9 mouse cellular contexts compared by ENCODE assay signal in the genomic region with DNA sequence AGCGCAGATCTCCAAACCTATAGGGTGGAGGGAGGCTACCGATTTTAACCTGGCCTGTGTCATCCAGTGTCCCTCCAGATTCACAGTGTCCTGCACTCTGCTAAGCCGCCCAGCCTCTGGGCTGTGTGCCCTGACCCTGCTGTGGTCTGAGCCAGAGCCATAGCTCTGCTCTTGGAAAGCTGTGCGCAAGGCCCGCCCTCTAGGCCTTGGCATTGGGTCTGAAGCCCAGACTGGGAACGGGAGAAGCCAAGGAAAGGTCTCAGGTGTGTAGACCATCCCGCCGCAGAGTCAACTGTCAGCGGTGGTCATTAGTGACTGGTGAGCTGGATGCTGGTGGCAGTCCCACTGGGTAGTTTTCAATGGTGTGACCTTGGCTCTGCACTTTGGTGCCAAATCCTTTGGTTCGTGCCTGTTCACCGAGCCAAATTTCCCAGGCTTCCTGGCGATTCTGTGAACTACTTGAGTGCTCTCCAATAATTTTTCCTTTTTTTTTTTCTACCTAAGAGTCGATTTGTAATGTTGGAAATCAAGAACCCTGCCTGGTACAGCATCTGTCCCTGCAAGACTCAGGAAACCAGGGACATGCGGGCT. TPM values are rescaled to one million over a fixed set of nuclear protein-coding genes. Genes with fewer than 3 reads are reported as not detected.
A peak's percentile ranks its signal among the peaks of the same experiment; 100 is the strongest.
DNase-seq lines count a peak whose midpoint lies in the region; ATAC-seq and TF ChIP-seq lines count a peak whose summit lies in the region.
"Had no signal": no experiment of that assay in that cellular context is flagged by ENCODE, and none has a peak within 500 bp of the region (broad histone marks: within the 10 kb centered on the region; RNA-seq: fewer than 3 reads in every experiment).

No protein-coding gene starts in this region.

- H3K9ac ChIP-seq in intestine, embryonic 15.5 days = no peak overlapping the region
- H3K9ac ChIP-seq in midbrain, embryonic 12.5 days (replicated peaks) = no peak overlapping the region; the same call in 1 of the 2 replicates

- no peak for TF ChIP-seq CTCF in lung, adult 2 months (IDR thresholded peaks at IDR 0.05; ENCODE audit: insufficient read depth, low read length)

- no peak overlapping the region for H3K27ac ChIP-seq in intestine, embryonic 15.5 days
- H3K27ac ChIP-seq in midbrain, embryonic 12.5 days (replicated peaks) = 0 out of 2 replicates have a peak overlapping the region, but pooled peaks have one; percentile 25

- no peaks in the 10 kb centered on the region for H3K9me3 ChIP-seq in intestine, embryonic 15.5 days
- H3K9me3 ChIP-seq in midbrain, embryonic 12.5 days = no peaks in the 10 kb centered on the region
- H3K9me3 ChIP-seq: G1E had no signal

- no peak for TF ChIP-seq POLR2A in lung, adult 2 months (IDR thresholded peaks at IDR 0.05; ENCODE audit: borderline replicate concordance, extremely low read depth, low read depth, low read length)

- 0 out of 2 replicates have a peak, but pooled peaks cover 3% of the 10 kb centered on the region for H3K4me1 ChIP-seq in lung, adult 2 months (ENCODE audit: control insufficient read depth, insufficient read depth, low read length)
- H3K4me1 ChIP-seq in intestine, embryonic 15.5 days (replicated peaks) = peaks cover 19% of the 10 kb centered on the region
- peaks cover 21% of the 10 kb centered on the region for H3K4me1 ChIP-seq in midbrain, embryonic 12.5 days

- peak; percentile 37; the same call in 1 of the 2 replicates for ATAC-seq in intestine, embryonic 15.5 days
- ATAC-seq in midbrain, embryonic 12.5 days (ENCODE audit: low FRiP score, low read depth) = peak; percentile 41; the same call in 1 of the 2 replicates
- ATAC-seq in granulocyte monocyte progenitor cell, adult 5-6 weeks (replicated peaks; ENCODE audit: poor library complexity, severe bottlenecking) = no peak

- WGBS in lung, adult 2 months = 44% methylated on average over 14 of the region's 14 CpGs
- WGBS in intestine, embryonic 15.5 days = 51% methylated on average over 14 of the region's 14 CpGs
- WGBS in midbrain, embryonic 12.5 days = 42% methylated on average over 14 of the region's 14 CpGs

- H3K4me2 ChIP-seq in intestine, embryonic 15.5 days (replicated peaks) = peak overlapping the region; percentile 22; the same call in 1 of the 2 replicates
- H3K4me2 ChIP-seq in midbrain, embryonic 12.5 days (replicated peaks) = peak overlapping the region; percentile 23; the same call in 1 of the 2 replicates

- H3K27me3 ChIP-seq in intestine, embryonic 15.5 days (replicated peaks) = no peaks in the 10 kb centered on the region
- H3K27me3 ChIP-seq in midbrain, embryonic 12.5 days = peaks cover 3% of the 10 kb centered on the region; the same call in 1 of the 2 replicates

- DNase-seq in lung, adult 18-20 months = peak; percentile 12 to 20
- DNase-seq in lung, adult 2 months = no peak
- peak; percentile 54 for DNase-seq in embryo, embryonic 10.5 days (ENCODE audit: low spot score)
- DNase-seq in heart, adult 11 months = peak; percentile 97
- no peak for DNase-seq in retina, postnatal 1 day

- H3K4me3 ChIP-seq in lung, adult 2 months (replicated peaks; ENCODE audit: extremely low read depth, low read depth, low read length) = no peak overlapping the region
- no peak overlapping the region for H3K4me3 ChIP-seq in intestine, embryonic 15.5 days (replicated peaks)
- no peak overlapping the region for H3K4me3 ChIP-seq in midbrain, embryonic 12.5 days

- H3K36me3 ChIP-seq in intestine, embryonic 15.5 days = no peaks in the 10 kb centered on the region
- H3K36me3 ChIP-seq in midbrain, embryonic 12.5 days = no peaks in the 10 kb centered on the region
- H3K36me3 ChIP-seq: G1E had no signal

RNA-seq across cellular contexts. Expression of a gene that starts 52.0 kb away (rescaled TPM):
- 63.0 and 81.5 TPM in 2 replicates for polyA plus RNA-seq in lung, adult 2 months (2012; rRNA removed)
- 4.4 and 4.5 TPM in 2 replicates for polyA plus RNA-seq in intestine, embryonic 15.5 days (2015; fragmentation: Nextera tagmentation; extraction: Ambion mirVana)
- polyA plus RNA-seq in midbrain, embryonic 12.5 days (2016; fragmentation: Nextera tagmentation; extraction: Ambion mirVana) = 1.9 and 2.6 TPM in 2 replicates
- total RNA-seq in granulocyte monocyte progenitor cell, adult 5-6 weeks (2014; fragmentation: Nextera tagmentation) = not detected in 2 replicates
- 0.17 TPM in 1 of 2 replicates, not detected in the other for total RNA-seq in granulocyte monocyte progenitor cell, adult 5-6 weeks (2017)
- polyA plus RNA-seq: G1E had no signal

Comparison
In these comparisons a context has a peak if more than half of its experiments do, and no peak if none do; other contexts are left out.
1. DNase-seq: peak in lung, adult 18-20 months (2 of 2), embryo, embryonic 10.5 days (single experiment) and heart, adult 11 months (single experiment); none in lung, adult 2 months (single experiment) and retina, postnatal 1 day (single experiment).
2. RNA of a gene that starts 52.0 kb away (polyA plus RNA-seq): 63.0 to 81.5 TPM in lung, adult 2 months; 4.4 to 4.5 TPM in intestine, embryonic 15.5 days and 1.9 to 2.6 TPM in midbrain, embryonic 12.5 days; every median in the first group is over 10 times any median in the second.